In genomic region chr9:100395711-100396110, GRCm38 (mm10) we compare ENCODE assay signal across 7 mouse cellular contexts.
DNase-seq lines count a peak whose midpoint lies in the region; ATAC-seq and TF ChIP-seq lines count a peak whose summit lies in the region.

No protein-coding gene starts in this region.

- in situ Hi-C loops in CH12.LX (cut with MboI; ENCODE audit: low pct_ligation_motif_present, low pct_unique_long_range_greater_than_20kb, low sequenced_read_pairs) (no loop called here), Patski (cut with MboI; ENCODE audit: low pct_unique_long_range_greater_than_20kb) (no loop called here)

- no peak overlapping the region for H3K9ac ChIP-seq in CH12.LX (ENCODE audit: insufficient read depth, low read depth)

- no peaks in the 10 kb centered on the region for H3K36me3 ChIP-seq in CH12.LX (replicated peaks in 1 of 2; ENCODE audit: control insufficient read depth in 1 of 2, insufficient read depth in 1 of 2, low read length in 1 of 2)

- intact Hi-C loops in gastrocnemius, postnatal 36 days (cut with DNase I): loop anchor here (5.0 kb wide), 1 partner anchor 548 kb away; no protein-coding TSS in a partner anchor

- POLR2A ChIA-PET in Patski (lab: Charles Lee): no interaction called here

- DNase-seq in CH12.LX (ENCODE audit: extremely low read depth) (peak; percentile 69), Patski (ENCODE audit: low read depth, low spot score) (no peak)
- DNase-seq in cerebellum, postnatal 14 days: peak; percentile 78 to 85
- peak; percentile 72 to 74 for DNase-seq in gastrocnemius, postnatal 36 days
- DNase-seq in layer of hippocampus, adult 9-10 months (ENCODE audit: low spot score): peak; percentile 44
- peak; percentile 90 for DNase-seq in lung, postnatal 36 days
- peak; percentile 25 to 74 for DNase-seq in spleen, adult 18-20 months

- H3K4me3 ChIP-seq in CH12.LX (replicated peaks in 1 of 3; ENCODE audit: low read depth in 2 of 3, low read length in 2 of 3, poor library complexity in 1 of 3): no peak overlapping the region

- no peaks in the 10 kb centered on the region; a peak in 1 of 4 replicates for H3K4me1 ChIP-seq in CH12.LX (ENCODE audit: control insufficient read depth in 1 of 2, insufficient read depth in 2 of 2)

- TF ChIP-seq POLR2A in CH12.LX (IDR thresholded peaks at IDR 0.05; ENCODE audit: low read depth, low read length): no peak

- ATAC-seq in Patski: peak; percentile 55

- no peak for TF ChIP-seq EP300 in CH12.LX (IDR thresholded peaks at IDR 0.05; ENCODE audit: low read length)

- TF ChIP-seq RAD21 in CH12.LX (IDR thresholded peaks at IDR 0.05; ENCODE audit: low read depth, low read length): peak; percentile 46

- H3K79me2 ChIP-seq in CH12.LX (replicated peaks; ENCODE audit: control insufficient read depth, extremely low read depth, insufficient read depth, poor library complexity, severe bottlenecking): no peaks in the 10 kb centered on the region

- H3K4me2 ChIP-seq in CH12.LX (ENCODE audit: insufficient read depth, low read depth, poor library complexity, severe bottlenecking): no peak overlapping the region

- TF ChIP-seq CTCF in CH12.LX (conservative IDR thresholded peaks at IDR 0.05 in 1 of 2, IDR thresholded peaks at IDR 0.05 in 1 of 2; ENCODE audit: low read depth in 2 of 2, low read length in 2 of 2): peak; percentile 75 to 99
- peak; percentile 91 for TF ChIP-seq CTCF in Patski (IDR thresholded peaks at IDR 0.05)

- no peak overlapping the region for H3K27ac ChIP-seq in CH12.LX (ENCODE audit: insufficient read depth, low read depth)

- CTCF ChIA-PET in Patski (lab: Charles Lee): interaction anchor here (0.9 to 2.8 kb wide), 5 partner anchors 12 to 666 kb away, joined by 3 to 9 read pairs (median 4); no protein-coding TSS in a partner anchor

- dilution Hi-C loops in CH12.LX (cut with MboI; ENCODE audit: extremely low pct_ligation_motif_present, extremely low pct_unique_long_range_greater_than_20kb, low sequenced_read_pairs): no loop called here

- H3K27me3 ChIP-seq in CH12.LX (replicated peaks): peaks cover 51% of the 10 kb centered on the region
- H3K27me3 ChIP-seq in Patski: no peaks in the 10 kb centered on the region

- no peaks in the 10 kb centered on the region for H3K9me3 ChIP-seq in CH12.LX (replicated peaks; ENCODE audit: low read length)

TF ChIP-seq in CH12.LX, 34 proteins besides CTCF, POLR2A, EP300 and RAD21:
- TF ChIP-seq SMC3 (IDR thresholded peaks at IDR 0.05; ENCODE audit: low read depth, low read length) (peak; percentile 13; the same call in 1 of the 2 replicates), JUND (conservative IDR thresholded peaks at IDR 0.05; ENCODE audit: low read depth, low read length) (0 out of 2 replicates have a peak, but pooled peaks have one; percentile 12), UBTF (IDR thresholded peaks at IDR 0.05; ENCODE audit: low read depth, low read length) (no peak)
